Mouse (Mus musculus): ENCODE measurements around the gene Exoc3l2. TPM values are rescaled to one million over a fixed set of nuclear protein-coding genes. Genes with fewer than 3 reads are reported as not detected.

Exoc3l2 gene
- polyA plus RNA-seq, 1 experiment from 2014 or later = 0.45 TPM

DNA sequence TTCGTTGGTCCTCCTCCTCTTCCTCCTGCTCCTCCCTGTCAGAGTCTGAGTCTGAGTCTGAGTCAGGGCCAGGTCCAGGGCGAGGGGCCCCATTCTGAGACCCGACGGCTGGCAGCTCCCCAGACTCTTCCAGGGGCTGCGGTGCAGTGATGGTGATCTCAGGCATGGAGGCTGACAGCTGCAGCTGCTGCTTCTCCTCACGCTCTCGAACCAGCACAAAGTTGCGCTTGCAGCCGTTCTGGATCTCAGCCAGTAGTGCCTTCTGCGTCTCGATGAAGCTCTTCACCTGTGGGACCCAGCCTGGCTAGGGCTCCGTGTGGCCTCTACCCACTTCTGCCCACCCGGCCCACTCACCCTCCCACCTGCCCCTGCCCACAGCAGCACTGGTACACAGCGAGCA is 69.1 kb downstream of the Exoc3l2 start:
- 90% methylated on average over 14 of the region's 14 CpGs for WGBS
- Histone ChIP-seq H3K9ac (ENCODE audit: low read depth, low read length) (no peak overlapping the region), H3K4me3 (ENCODE audit: low read depth, low read length) (no peak overlapping the region), H3K27ac (ENCODE audit: low read length) (no peak overlapping the region), H3K9me3 (replicated peaks; ENCODE audit: control insufficient read depth, low read length, poor library complexity, severe bottlenecking) (no peaks in the 10 kb centered on the region), H3K4me1 (ENCODE audit: control insufficient read depth, insufficient read depth, low read length) (no peaks in the 10 kb centered on the region), H3K4me2 (ENCODE audit: low read length) (no peak overlapping the region), H3K36me3 (ENCODE audit: control insufficient read depth, insufficient read depth, low read length) (peaks cover 32% of the 10 kb centered on the region), H3K27me3 (ENCODE audit: control insufficient read depth, insufficient read depth, low read depth, low read length) (no peaks in the 10 kb centered on the region)
- ATAC-seq = no peak

GRCm38 (mm10) chr7:19534676-19535075 is 71.5 kb downstream of the Exoc3l2 start:
- Histone ChIP-seq H3K4me2 (ENCODE audit: low read length) (no peak overlapping the region), H3K27ac (ENCODE audit: low read length) (no peak overlapping the region), H3K36me3 (ENCODE audit: control insufficient read depth, insufficient read depth, low read length) (peaks cover 32% of the 10 kb centered on the region), H3K4me3 (ENCODE audit: low read depth, low read length) (no peak overlapping the region), H3K27me3 (ENCODE audit: control insufficient read depth, insufficient read depth, low read depth, low read length) (no peaks in the 10 kb centered on the region), H3K4me1 (ENCODE audit: control insufficient read depth, insufficient read depth, low read length) (no peaks in the 10 kb centered on the region), H3K9ac (ENCODE audit: low read depth, low read length) (no peak overlapping the region), H3K9me3 (replicated peaks; ENCODE audit: control insufficient read depth, low read length, poor library complexity, severe bottlenecking) (no peaks in the 10 kb centered on the region)
- 95% methylated on average over 10 of the region's 10 CpGs for WGBS
- ATAC-seq = no peak

- H3K4me2 ChIP-seq (ENCODE audit: low read length) = no peak overlapping the region
- H3K36me3 ChIP-seq (ENCODE audit: control insufficient read depth, insufficient read depth, low read length) = no peaks in the 10 kb centered on the region
- 91% methylated on average over 2 of the region's 2 CpGs for WGBS
- no peaks in the 10 kb centered on the region for H3K9me3 ChIP-seq (replicated peaks; ENCODE audit: control insufficient read depth, low read length, poor library complexity, severe bottlenecking)
- ATAC-seq = no peak
- H3K9ac ChIP-seq (ENCODE audit: low read depth, low read length) = no peak overlapping the region
- no peak overlapping the region for H3K4me3 ChIP-seq (ENCODE audit: low read depth, low read length)
- no peaks in the 10 kb centered on the region for H3K27me3 ChIP-seq (ENCODE audit: control insufficient read depth, insufficient read depth, low read depth, low read length)
- H3K4me1 ChIP-seq (ENCODE audit: control insufficient read depth, insufficient read depth, low read length) = peaks cover 10% of the 10 kb centered on the region
- no peak overlapping the region for H3K27ac ChIP-seq (ENCODE audit: low read length)
Measured at GRCm38 (mm10) chr7:19540771-19541566, 77.8 kb downstream of the Exoc3l2 start.

DNA sequence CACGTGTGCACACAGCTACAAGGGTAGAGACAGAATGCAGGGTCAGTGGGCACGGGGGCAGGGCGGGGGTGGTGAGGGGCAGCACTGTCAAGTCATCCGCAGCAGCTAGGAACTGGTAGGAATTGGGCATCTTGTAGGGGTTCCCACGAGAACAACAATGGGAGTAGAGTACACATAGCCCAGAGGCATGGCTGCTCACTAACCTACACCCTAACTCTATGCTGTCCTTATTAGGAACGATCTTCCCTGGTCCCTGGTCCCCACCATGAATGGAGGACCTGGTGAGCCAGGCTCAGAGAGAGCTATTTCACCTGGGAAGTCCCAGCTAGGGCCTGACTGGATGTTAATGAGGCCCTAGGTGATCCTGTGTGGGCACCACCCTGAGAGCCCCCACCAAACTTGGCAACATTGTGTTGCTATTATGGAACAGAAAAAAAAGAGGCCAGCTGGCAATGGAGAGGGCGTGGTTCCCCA is 78.6 kb downstream of the Exoc3l2 start:
- Histone ChIP-seq H3K9me3 (replicated peaks; ENCODE audit: control insufficient read depth, low read length, poor library complexity, severe bottlenecking) (no peaks in the 10 kb centered on the region), H3K4me3 (ENCODE audit: low read depth, low read length) (no peak overlapping the region), H3K4me2 (ENCODE audit: low read length) (no peak overlapping the region), H3K36me3 (ENCODE audit: control insufficient read depth, insufficient read depth, low read length) (no peaks in the 10 kb centered on the region), H3K9ac (ENCODE audit: low read depth, low read length) (no peak overlapping the region; the same call in 1 of the 2 replicates), H3K4me1 (ENCODE audit: control insufficient read depth, insufficient read depth, low read length) (peaks cover 10% of the 10 kb centered on the region), H3K27me3 (ENCODE audit: control insufficient read depth, insufficient read depth, low read depth, low read length) (no peaks in the 10 kb centered on the region), H3K27ac (ENCODE audit: low read length) (no peak overlapping the region)
- peak; percentile 30; the same call in 1 of the 2 replicates for ATAC-seq
- WGBS = 73% methylated on average over 7 of the region's 7 CpGs

GRCm38 (mm10) chr7:19542155-19542691 is 79.1 kb downstream of the Exoc3l2 start:
- Histone ChIP-seq H3K4me2 (ENCODE audit: low read length) (no peak overlapping the region), H3K9me3 (replicated peaks; ENCODE audit: control insufficient read depth, low read length, poor library complexity, severe bottlenecking) (no peaks in the 10 kb centered on the region), H3K4me1 (ENCODE audit: control insufficient read depth, insufficient read depth, low read length) (peaks cover 10% of the 10 kb centered on the region), H3K36me3 (ENCODE audit: control insufficient read depth, insufficient read depth, low read length) (no peaks in the 10 kb centered on the region), H3K4me3 (ENCODE audit: low read depth, low read length) (no peak overlapping the region), H3K27ac (ENCODE audit: low read length) (no peak overlapping the region), H3K27me3 (ENCODE audit: control insufficient read depth, insufficient read depth, low read depth, low read length) (no peaks in the 10 kb centered on the region), H3K9ac (ENCODE audit: low read depth, low read length) (no peak overlapping the region; the same call in 1 of the 2 replicates)
- WGBS = 56% methylated on average over 8 of the region's 8 CpGs
- peak; percentile 66 for ATAC-seq

DNA sequence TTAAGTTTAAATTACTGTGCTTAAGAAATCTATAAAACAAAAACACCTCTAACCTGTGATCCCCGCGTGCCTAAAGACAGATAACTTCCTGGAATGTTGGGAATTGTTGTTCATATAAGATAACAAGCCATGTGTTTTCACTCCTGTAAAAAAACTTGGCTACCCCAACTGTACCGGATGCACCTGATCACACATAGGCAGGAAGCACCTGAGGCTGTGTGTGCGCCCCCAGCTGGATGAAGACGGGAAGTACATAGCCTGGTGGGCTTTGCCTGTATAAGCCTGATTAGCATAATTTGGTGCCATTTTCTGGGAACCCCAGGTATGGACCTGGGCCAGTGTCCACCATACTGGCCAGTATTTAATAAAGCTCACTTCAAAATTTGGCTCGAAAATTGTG is 80.5 kb downstream of the Exoc3l2 start:
- Histone ChIP-seq H3K4me2 (ENCODE audit: low read length) (no peak overlapping the region), H3K9me3 (replicated peaks; ENCODE audit: control insufficient read depth, low read length, poor library complexity, severe bottlenecking) (no peaks in the 10 kb centered on the region), H3K4me3 (ENCODE audit: low read depth, low read length) (no peak overlapping the region), H3K4me1 (ENCODE audit: control insufficient read depth, insufficient read depth, low read length) (peaks cover 10% of the 10 kb centered on the region), H3K27me3 (ENCODE audit: control insufficient read depth, insufficient read depth, low read depth, low read length) (no peaks in the 10 kb centered on the region), H3K27ac (ENCODE audit: low read length) (no peak overlapping the region), H3K9ac (ENCODE audit: low read depth, low read length) (no peak overlapping the region), H3K36me3 (ENCODE audit: control insufficient read depth, insufficient read depth, low read length) (no peaks in the 10 kb centered on the region)
- ATAC-seq = no peak
- WGBS = 59% methylated on average over 6 of the region's 6 CpGs

- H3K36me3 ChIP-seq (ENCODE audit: control insufficient read depth, insufficient read depth, low read length) = no peaks in the 10 kb centered on the region
- 78% methylated on average over 3 of the region's 3 CpGs for WGBS
- H3K9ac ChIP-seq (ENCODE audit: low read depth, low read length) = no peak overlapping the region
- H3K4me1 ChIP-seq (ENCODE audit: control insufficient read depth, insufficient read depth, low read length) = peaks cover 10% of the 10 kb centered on the region
- H3K9me3 ChIP-seq (replicated peaks; ENCODE audit: control insufficient read depth, low read length, poor library complexity, severe bottlenecking) = no peaks in the 10 kb centered on the region
- no peak overlapping the region for H3K4me3 ChIP-seq (ENCODE audit: low read depth, low read length)
- no peaks in the 10 kb centered on the region for H3K27me3 ChIP-seq (ENCODE audit: control insufficient read depth, insufficient read depth, low read depth, low read length)
- no peak for ATAC-seq
- H3K27ac ChIP-seq (ENCODE audit: low read length) = no peak overlapping the region
- H3K4me2 ChIP-seq (ENCODE audit: low read length) = no peak overlapping the region
Measured at GRCm38 (mm10) chr7:19546007-19546406, 82.9 kb downstream of the Exoc3l2 start.

Other genes starting within 250 kb of the Exoc3l2 start
- 33.8 and 36.5 TPM in 2 replicates for gene Opa3, start 235.0 kb upstream of the Exoc3l2 start, polyA plus RNA-seq (2015; fragmentation: Nextera tagmentation; extraction: Ambion mirVana)
- gene Vasp, start 191.5 kb upstream of the Exoc3l2 start, polyA plus RNA-seq (2015; fragmentation: Nextera tagmentation; extraction: Ambion mirVana) = 35.5 and 40.9 TPM in 2 replicates
- gene Ppm1n, start 183.3 kb upstream of the Exoc3l2 start, polyA plus RNA-seq (2015; fragmentation: Nextera tagmentation; extraction: Ambion mirVana) = 1.5 and 1.6 TPM in 2 replicates
- 111 and 114 TPM in 2 replicates for gene Rtn2, start 180.7 kb upstream of the Exoc3l2 start, polyA plus RNA-seq (2015; fragmentation: Nextera tagmentation; extraction: Ambion mirVana)
- 0.06 TPM in 2 replicates for gene Fosb, start 153.3 kb upstream of the Exoc3l2 start, polyA plus RNA-seq (2015; fragmentation: Nextera tagmentation; extraction: Ambion mirVana)
- gene Ercc1, start 118.6 kb upstream of the Exoc3l2 start, polyA plus RNA-seq (2015; fragmentation: Nextera tagmentation; extraction: Ambion mirVana) = 80.1 and 82.4 TPM in 2 replicates
- gene Cd3eap, start 103.8 kb upstream of the Exoc3l2 start, polyA plus RNA-seq (2015; fragmentation: Nextera tagmentation; extraction: Ambion mirVana) = 24.1 and 24.6 TPM in 2 replicates
- 2.0 and 2.8 TPM in 2 replicates for gene Ppp1r13l, start 103.6 kb upstream of the Exoc3l2 start, polyA plus RNA-seq (2015; fragmentation: Nextera tagmentation; extraction: Ambion mirVana)
- gene Ercc2, start 81.3 kb upstream of the Exoc3l2 start, polyA plus RNA-seq (2015; fragmentation: Nextera tagmentation; extraction: Ambion mirVana) = 28.0 and 29.5 TPM in 2 replicates
- 1.4 and 1.7 TPM in 2 replicates for gene Klc3, start 59.2 kb upstream of the Exoc3l2 start, polyA plus RNA-seq (2015; fragmentation: Nextera tagmentation; extraction: Ambion mirVana)
- gene Ckm, start 58.6 kb upstream of the Exoc3l2 start, polyA plus RNA-seq (2015; fragmentation: Nextera tagmentation; extraction: Ambion mirVana) = 0.25 and 0.35 TPM in 2 replicates
- gene Mark4, start 4.5 kb upstream of the Exoc3l2 start, polyA plus RNA-seq (2015; fragmentation: Nextera tagmentation; extraction: Ambion mirVana) = 14.8 and 16.2 TPM in 2 replicates
- 3.9 and 4.2 TPM in 2 replicates for gene Bloc1s3, start 45.0 kb downstream of the Exoc3l2 start, polyA plus RNA-seq (2015; fragmentation: Nextera tagmentation; extraction: Ambion mirVana)
- 30.5 and 31.9 TPM in 2 replicates for gene Trappc6a, start 45.1 kb downstream of the Exoc3l2 start, polyA plus RNA-seq (2015; fragmentation: Nextera tagmentation; extraction: Ambion mirVana)
- gene Nkpd1, start 54.5 kb downstream of the Exoc3l2 start, polyA plus RNA-seq (2015; fragmentation: Nextera tagmentation; extraction: Ambion mirVana) = 0.88 and 0.92 TPM in 2 replicates
- 34.7 and 37.8 TPM in 2 replicates for gene Ppp1r37, start 99.7 kb downstream of the Exoc3l2 start, polyA plus RNA-seq (2015; fragmentation: Nextera tagmentation; extraction: Ambion mirVana)
- 0.11 and 0.14 TPM in 2 replicates for gene Zfp296, start 114.0 kb downstream of the Exoc3l2 start, polyA plus RNA-seq (2015; fragmentation: Nextera tagmentation; extraction: Ambion mirVana)
- gene Gemin7, start 114.3 kb downstream of the Exoc3l2 start, polyA plus RNA-seq (2015; fragmentation: Nextera tagmentation; extraction: Ambion mirVana) = 143 and 145 TPM in 2 replicates
- gene Clasrp, start 141.2 kb downstream of the Exoc3l2 start, polyA plus RNA-seq (2015; fragmentation: Nextera tagmentation; extraction: Ambion mirVana) = 58.6 TPM in 2 replicates
- gene Relb, start 166.1 kb downstream of the Exoc3l2 start, polyA plus RNA-seq (2015; fragmentation: Nextera tagmentation; extraction: Ambion mirVana) = 6.1 and 6.5 TPM in 2 replicates
- 120 and 122 TPM in 2 replicates for gene Clptm1, start 201.7 kb downstream of the Exoc3l2 start, polyA plus RNA-seq (2015; fragmentation: Nextera tagmentation; extraction: Ambion mirVana)
- not detected in 2 replicates for gene Apoc2, start 214.6 kb downstream of the Exoc3l2 start, polyA plus RNA-seq (2015; fragmentation: Nextera tagmentation; extraction: Ambion mirVana)
- gene Gm44805, start 218.1 kb downstream of the Exoc3l2 start, polyA plus RNA-seq (2015; fragmentation: Nextera tagmentation; extraction: Ambion mirVana) = not detected in 2 replicates
- gene Apoc4, start 218.1 kb downstream of the Exoc3l2 start, polyA plus RNA-seq (2015; fragmentation: Nextera tagmentation; extraction: Ambion mirVana) = not detected in 2 replicates
- 0.96 and 1.0 TPM in 2 replicates for gene Apoc1, start 229.3 kb downstream of the Exoc3l2 start, polyA plus RNA-seq (2015; fragmentation: Nextera tagmentation; extraction: Ambion mirVana)
- 350 and 686 TPM in 2 replicates for gene Apoe, start 235.9 kb downstream of the Exoc3l2 start, polyA plus RNA-seq (2015; fragmentation: Nextera tagmentation; extraction: Ambion mirVana)

All from midbrain, embryonic 16.5 days (tissue).